Mouse (Mus musculus) liver, embryonic 14.5 days (tissue): Measurements from ENCODE around the gene Synpo2l.

ENCODE experiments used
- CTCF ChIP-seq: IDR thresholded peaks from 2 replicates; pipeline ENCODE4 v1.5.1; 2016; ENCODE audit warnings: antibody characterized with exemption, low read depth, control low read depth
- EP300 ChIP-seq: IDR thresholded peaks from 2 replicates; pipeline ENCODE4 v1.6.1; 2016; ENCODE audit warnings: antibody characterized with exemption, low read depth

- TF ChIP-seq EP300 (no peak), CTCF (no peak)
These were observed 34.7 kb upstream of the Synpo2l start, which contains the start of gene Chchd1 for GRCm38 (mm10) chr14:20702741-20703381.
